Mouse (Mus musculus): ENCODE results near the gene Asic2.

Asic2 gene

GRCm38 (mm10) chr11:80886365-80886764 lies 1081.9 kb downstream of the Asic2 start:
- Histone ChIP-seq H3K36me3 (ENCODE audit: control insufficient read depth, insufficient read depth, low read length, poor library complexity, severe bottlenecking) (no peaks in the 10 kb centered on the region), H3K27me3 (ENCODE audit: control insufficient read depth, insufficient read depth, low read length, poor library complexity, severe bottlenecking) (no peaks in the 10 kb centered on the region)
- DNase-seq (ENCODE audit: low read depth, low spot score), result no peak

- H3K36me3 ChIP-seq (ENCODE audit: control insufficient read depth, insufficient read depth, low read length, poor library complexity, severe bottlenecking), result no peaks in the 10 kb centered on the region
- no peak for DNase-seq (ENCODE audit: low read depth, low spot score)
Measured at GRCm38 (mm10) chr11:80884521-80885231, 1083.6 kb downstream of the Asic2 start.

GRCm38 (mm10) chr11:80882229-80882810 lies 1085.9 kb downstream of the Asic2 start:
- no peak for DNase-seq (ENCODE audit: low read depth, low spot score)
- Histone ChIP-seq H3K36me3 (ENCODE audit: control insufficient read depth, insufficient read depth, low read length, poor library complexity, severe bottlenecking) (no peaks in the 10 kb centered on the region), H3K27me3 (ENCODE audit: control insufficient read depth, insufficient read depth, low read length, poor library complexity, severe bottlenecking) (no peaks in the 10 kb centered on the region)

More at GRCm38 (mm10) chr11:80884521-80885231, 1083.6 kb downstream of the Asic2 start:
- no peaks in the 10 kb centered on the region for H3K27me3 ChIP-seq (ENCODE audit: control insufficient read depth, insufficient read depth, low read length, poor library complexity, severe bottlenecking)

GRCm38 (mm10) chr11:80878026-80878425 lies 1090.2 kb downstream of the Asic2 start:
- Histone ChIP-seq H3K36me3 (ENCODE audit: control insufficient read depth, insufficient read depth, low read length, poor library complexity, severe bottlenecking) (no peaks in the 10 kb centered on the region), H3K27me3 (ENCODE audit: control insufficient read depth, insufficient read depth, low read length, poor library complexity, severe bottlenecking) (no peaks in the 10 kb centered on the region)
- no peak for DNase-seq (ENCODE audit: low read depth, low spot score)

GRCm38 (mm10) chr11:80877131-80877651 lies 1091.1 kb downstream of the Asic2 start:
- no peaks in the 10 kb centered on the region for H3K36me3 ChIP-seq (ENCODE audit: control insufficient read depth, insufficient read depth, low read length, poor library complexity, severe bottlenecking)
- DNase-seq (ENCODE audit: low read depth, low spot score), result no peak
- H3K27me3 ChIP-seq (ENCODE audit: control insufficient read depth, insufficient read depth, low read length, poor library complexity, severe bottlenecking), result no peaks in the 10 kb centered on the region

- Histone ChIP-seq H3K36me3 (ENCODE audit: control insufficient read depth, insufficient read depth, low read length, poor library complexity, severe bottlenecking) (no peaks in the 10 kb centered on the region), H3K27me3 (ENCODE audit: control insufficient read depth, insufficient read depth, low read length, poor library complexity, severe bottlenecking) (no peaks in the 10 kb centered on the region)
- DNase-seq (ENCODE audit: low read depth, low spot score), result peak; percentile 65
Measured at GRCm38 (mm10) chr11:80872509-80873474, 1095.5 kb downstream of the Asic2 start.

- H3K27me3 ChIP-seq (ENCODE audit: control insufficient read depth, insufficient read depth, low read length, poor library complexity, severe bottlenecking), result no peaks in the 10 kb centered on the region
- no peaks in the 10 kb centered on the region for H3K36me3 ChIP-seq (ENCODE audit: control insufficient read depth, insufficient read depth, low read length, poor library complexity, severe bottlenecking)
- no peak for DNase-seq (ENCODE audit: low read depth, low spot score)
Measured at GRCm38 (mm10) chr11:80868039-80868438, 1100.2 kb downstream of the Asic2 start.

- Histone ChIP-seq H3K36me3 (ENCODE audit: control insufficient read depth, insufficient read depth, low read length, poor library complexity, severe bottlenecking) (no peaks in the 10 kb centered on the region), H3K27me3 (ENCODE audit: control insufficient read depth, insufficient read depth, low read length, poor library complexity, severe bottlenecking) (no peaks in the 10 kb centered on the region)
- no peak for DNase-seq (ENCODE audit: low read depth, low spot score)
Measured at GRCm38 (mm10) chr11:80862941-80863340, 1105.3 kb downstream of the Asic2 start.

- DNase-seq (ENCODE audit: low read depth, low spot score), result no peak
- Histone ChIP-seq H3K36me3 (ENCODE audit: control insufficient read depth, insufficient read depth, low read length, poor library complexity, severe bottlenecking) (no peaks in the 10 kb centered on the region), H3K27me3 (ENCODE audit: control insufficient read depth, insufficient read depth, low read length, poor library complexity, severe bottlenecking) (no peaks in the 10 kb centered on the region)
Measured at GRCm38 (mm10) chr11:80858065-80858464, 1110.2 kb downstream of the Asic2 start, which contains the start of gene Spaca3. TSS of gene Spaca3 (plus strand) at chr11:80858365.

GRCm38 (mm10) chr11:80856827-80857226 lies 1111.4 kb downstream of the Asic2 start:
- H3K27me3 ChIP-seq (ENCODE audit: control insufficient read depth, insufficient read depth, low read length, poor library complexity, severe bottlenecking), result no peaks in the 10 kb centered on the region
- no peak for DNase-seq (ENCODE audit: low read depth, low spot score)
- no peaks in the 10 kb centered on the region for H3K36me3 ChIP-seq (ENCODE audit: control insufficient read depth, insufficient read depth, low read length, poor library complexity, severe bottlenecking)

- H3K27me3 ChIP-seq (ENCODE audit: control insufficient read depth, insufficient read depth, low read length, poor library complexity, severe bottlenecking), result no peaks in the 10 kb centered on the region
- no peak for DNase-seq (ENCODE audit: low read depth, low spot score)
- H3K36me3 ChIP-seq (ENCODE audit: control insufficient read depth, insufficient read depth, low read length, poor library complexity, severe bottlenecking), result no peaks in the 10 kb centered on the region
Measured at GRCm38 (mm10) chr11:80854908-80855307, 1113.3 kb downstream of the Asic2 start.

- DNase-seq (ENCODE audit: low read depth, low spot score), result no peak
- H3K27me3 ChIP-seq (ENCODE audit: control insufficient read depth, insufficient read depth, low read length, poor library complexity, severe bottlenecking), result no peaks in the 10 kb centered on the region
- no peaks in the 10 kb centered on the region for H3K36me3 ChIP-seq (ENCODE audit: control insufficient read depth, insufficient read depth, low read length, poor library complexity, severe bottlenecking)
Measured at GRCm38 (mm10) chr11:80854430-80854829, 1113.8 kb downstream of the Asic2 start.

- no peak for DNase-seq (ENCODE audit: low read depth, low spot score)
- no peaks in the 10 kb centered on the region for H3K27me3 ChIP-seq (ENCODE audit: control insufficient read depth, insufficient read depth, low read length, poor library complexity, severe bottlenecking)
- H3K36me3 ChIP-seq (ENCODE audit: control insufficient read depth, insufficient read depth, low read length, poor library complexity, severe bottlenecking), result no peaks in the 10 kb centered on the region
Measured at GRCm38 (mm10) chr11:80853014-80853413, 1115.2 kb downstream of the Asic2 start.

- Histone ChIP-seq H3K36me3 (ENCODE audit: control insufficient read depth, insufficient read depth, low read length, poor library complexity, severe bottlenecking) (no peaks in the 10 kb centered on the region), H3K27me3 (ENCODE audit: control insufficient read depth, insufficient read depth, low read length, poor library complexity, severe bottlenecking) (no peaks in the 10 kb centered on the region)
- peak; percentile 41 for DNase-seq (ENCODE audit: low read depth, low spot score)
Measured at GRCm38 (mm10) chr11:80851859-80852258, 1116.4 kb downstream of the Asic2 start.

Measured in splenic B cell, adult 2 months (primary cell).